Mouse (Mus musculus): ENCODE data around the gene Igf2.

GRCm38 (mm10) chr7:142630691-142631090, 35.9 kb downstream of the Igf2 start:
- TF ChIP-seq CTCF (conservative IDR thresholded peaks at IDR 0.05; ENCODE audit: low read length) = no peak
- no peak for TF ChIP-seq POU5F1 (IDR thresholded peaks at IDR 0.05; ENCODE audit: borderline replicate concordance, low read length)
- no peak for TF ChIP-seq NANOG (IDR thresholded peaks at IDR 0.05; ENCODE audit: borderline replicate concordance, low read length)

All from E14TG2a.4 (cell line).